Mouse (Mus musculus) intestine, embryonic 15.5 days (tissue): ENCODE data around the gene Rgs6. TPM values are rescaled to one million over a fixed set of nuclear protein-coding genes. Genes with fewer than 3 reads are reported as not detected.

Source experiments
- ATAC-seq: fragments of 200-750 bp; cut with Nextera tagmentation; 2 replicates; pipeline ENCODE4 v1.8.0; 2017; ENCODE audit warnings: moderate TSS enrichment, moderate library complexity
- H3K27ac ChIP-seq: fragments of 300-500 bp; sonication (generic); 2 replicates; pipeline ENCODE4 v1.5.1; 2015; ENCODE audit warnings: mild to moderate bottlenecking, inconsistent platforms
- H3K27me3 ChIP-seq: fragments of 300-500 bp; sonication (generic); replicated peaks from 2 replicates; pipeline ENCODE4 v1.6.1; 2015; ENCODE audit warnings: inconsistent platforms
- H3K36me3 ChIP-seq: fragments of 300-500 bp; sonication (generic); 2 replicates; pipeline ENCODE4 v1.6.1; 2015; ENCODE audit warnings: inconsistent platforms
- H3K4me1 ChIP-seq: fragments of 300-500 bp; sonication (generic); replicated peaks from 2 replicates; pipeline ENCODE4 v1.6.1; 2015; ENCODE audit warnings: inconsistent platforms
- H3K4me2 ChIP-seq: fragments of 300-500 bp; sonication (generic); replicated peaks from 2 replicates; pipeline ENCODE4 v1.6.1; 2015; ENCODE audit warnings: mild to moderate bottlenecking, inconsistent platforms
- H3K4me3 ChIP-seq: fragments of 300-500 bp; sonication (generic); replicated peaks from 2 replicates; pipeline ENCODE4 v1.5.1; 2015; ENCODE audit warnings: inconsistent platforms
- H3K9ac ChIP-seq: fragments of 300-500 bp; sonication (generic); 2 replicates; pipeline ENCODE4 v1.6.1; 2015; ENCODE audit warnings: inconsistent platforms
- H3K9me3 ChIP-seq: fragments of 300-500 bp; sonication (generic); 2 replicates; pipeline ENCODE4 v1.6.1; 2016; ENCODE audit warnings: inconsistent platforms
- WGBS: fragments of 180-500 bp; shearing (Covaris S2); methylation state at CpG from one replicate; pipeline ENCODE4 v1.1.7; 2015; 5-methylcytosine and 5-hydroxymethylcytosine counted together
- polyA plus RNA-seq: library from polyadenylated mRNA; unstranded; fragments of >200 nt; fragmentation: Nextera tagmentation; extraction: Ambion mirVana; gene quantifications from 2 replicates; pipeline ENCODE4 v1.2.1, GENCODE M21; 2015

Gene Rgs6
- polyA plus RNA-seq, 1 experiment from 2014 or later, result 1.9 TPM

- Histone ChIP-seq H3K27ac (no peak overlapping the region), H3K4me3 (no peak overlapping the region), H3K36me3 (no peaks in the 10 kb centered on the region), H3K4me2 (no peak overlapping the region), H3K4me1 (no peaks in the 10 kb centered on the region), H3K9me3 (no peaks in the 10 kb centered on the region), H3K27me3 (no peaks in the 10 kb centered on the region), H3K9ac (no peak overlapping the region)
- ATAC-seq, result no peak
- WGBS, result 91% methylated on average over 5 of the region's 5 CpGs
These were observed 192.8 kb downstream of the Rgs6 start for GRCm38 (mm10) chr12:82780936-82781335.

- Histone ChIP-seq H3K9me3 (no peaks in the 10 kb centered on the region), H3K4me2 (no peak overlapping the region), H3K27ac (no peak overlapping the region), H3K4me3 (no peak overlapping the region), H3K27me3 (no peaks in the 10 kb centered on the region), H3K36me3 (no peaks in the 10 kb centered on the region), H3K9ac (no peak overlapping the region), H3K4me1 (no peaks in the 10 kb centered on the region)
- WGBS, result 79% methylated on average over 5 of the region's 5 CpGs
- ATAC-seq, result no peak
These were observed 193.3 kb downstream of the Rgs6 start for GRCm38 (mm10) chr12:82781414-82781813.

- ATAC-seq, result no peak
- Histone ChIP-seq H3K27me3 (no peaks in the 10 kb centered on the region), H3K27ac (no peak overlapping the region), H3K4me3 (no peak overlapping the region), H3K9me3 (no peaks in the 10 kb centered on the region), H3K9ac (no peak overlapping the region), H3K4me1 (no peaks in the 10 kb centered on the region), H3K4me2 (no peak overlapping the region), H3K36me3 (no peaks in the 10 kb centered on the region)
- WGBS, result 78% methylated on average over 3 of the region's 3 CpGs
These were observed 204.0 kb downstream of the Rgs6 start for GRCm38 (mm10) chr12:82792122-82792521.

- Histone ChIP-seq H3K9me3 (no peaks in the 10 kb centered on the region), H3K9ac (no peak overlapping the region), H3K36me3 (no peaks in the 10 kb centered on the region), H3K4me3 (no peak overlapping the region), H3K27me3 (no peaks in the 10 kb centered on the region), H3K4me2 (no peak overlapping the region), H3K4me1 (0 out of 2 replicates have a peak, but pooled peaks cover 2% of the 10 kb centered on the region), H3K27ac (no peak overlapping the region)
- ATAC-seq, result no peak
- 76% methylated on average over 6 of the region's 6 CpGs for WGBS
These were observed 211.8 kb downstream of the Rgs6 start for GRCm38 (mm10) chr12:82799892-82800291.

GRCm38 (mm10) chr12:82801736-82802135, 213.6 kb downstream of the Rgs6 start:
- Histone ChIP-seq H3K27me3 (no peaks in the 10 kb centered on the region), H3K4me2 (no peak overlapping the region), H3K36me3 (no peaks in the 10 kb centered on the region), H3K9me3 (no peaks in the 10 kb centered on the region), H3K9ac (no peak overlapping the region), H3K4me1 (0 out of 2 replicates have a peak, but pooled peaks cover 2% of the 10 kb centered on the region), H3K27ac (no peak overlapping the region), H3K4me3 (no peak overlapping the region)
- no peak for ATAC-seq
- WGBS, result 84% methylated on average over 6 of the region's 6 CpGs

GRCm38 (mm10) chr12:82802711-82803110, 214.6 kb downstream of the Rgs6 start:
- Histone ChIP-seq H3K4me2 (no peak overlapping the region), H3K9me3 (no peaks in the 10 kb centered on the region), H3K36me3 (no peaks in the 10 kb centered on the region), H3K27me3 (no peaks in the 10 kb centered on the region), H3K9ac (no peak overlapping the region), H3K27ac (no peak overlapping the region), H3K4me3 (no peak overlapping the region), H3K4me1 (0 out of 2 replicates have a peak, but pooled peaks cover 2% of the 10 kb centered on the region)
- no peak for ATAC-seq
- 82% methylated on average over 5 of the region's 5 CpGs for WGBS

- no peaks in the 10 kb centered on the region for H3K27me3 ChIP-seq
- H3K36me3 ChIP-seq, result no peaks in the 10 kb centered on the region
- ATAC-seq, result no peak
- no peak overlapping the region for H3K9ac ChIP-seq
- no peak overlapping the region for H3K27ac ChIP-seq
- 0 out of 2 replicates have a peak, but pooled peaks cover 2% of the 10 kb centered on the region for H3K4me1 ChIP-seq
- 92% methylated on average over 4 of the region's 4 CpGs for WGBS
- H3K9me3 ChIP-seq, result no peaks in the 10 kb centered on the region
- no peak overlapping the region for H3K4me2 ChIP-seq
- H3K4me3 ChIP-seq, result no peak overlapping the region
These were observed 217.1 kb downstream of the Rgs6 start for GRCm38 (mm10) chr12:82805167-82805566.

GRCm38 (mm10) chr12:82810631-82811030, 222.5 kb downstream of the Rgs6 start:
- H3K9me3 ChIP-seq, result no peaks in the 10 kb centered on the region
- no peak for ATAC-seq
- no peak overlapping the region for H3K27ac ChIP-seq
- H3K27me3 ChIP-seq, result no peaks in the 10 kb centered on the region
- H3K4me2 ChIP-seq, result no peak overlapping the region
- H3K36me3 ChIP-seq, result no peaks in the 10 kb centered on the region
- 82% methylated on average over 3 of the region's 3 CpGs for WGBS
- H3K9ac ChIP-seq, result no peak overlapping the region
- H3K4me1 ChIP-seq, result no peaks in the 10 kb centered on the region
- H3K4me3 ChIP-seq, result no peak overlapping the region

- Histone ChIP-seq H3K9ac (no peak overlapping the region), H3K4me1 (no peaks in the 10 kb centered on the region), H3K9me3 (no peaks in the 10 kb centered on the region), H3K4me3 (no peak overlapping the region), H3K36me3 (no peaks in the 10 kb centered on the region), H3K27ac (no peak overlapping the region), H3K4me2 (no peak overlapping the region), H3K27me3 (no peaks in the 10 kb centered on the region)
- no peak for ATAC-seq
- WGBS, result 82% methylated on average over 2 of the region's 2 CpGs
These were observed 227.9 kb downstream of the Rgs6 start for GRCm38 (mm10) chr12:82815982-82816381.

- Histone ChIP-seq H3K36me3 (no peaks in the 10 kb centered on the region), H3K9ac (no peak overlapping the region), H3K4me1 (no peaks in the 10 kb centered on the region), H3K9me3 (no peaks in the 10 kb centered on the region), H3K27me3 (no peaks in the 10 kb centered on the region), H3K27ac (no peak overlapping the region), H3K4me2 (no peak overlapping the region), H3K4me3 (no peak overlapping the region)
- WGBS, result 71% methylated on average over 6 of the region's 6 CpGs
- no peak for ATAC-seq
These were observed 231.2 kb downstream of the Rgs6 start for GRCm38 (mm10) chr12:82819328-82819727.

GRCm38 (mm10) chr12:82819991-82820390, 231.9 kb downstream of the Rgs6 start:
- Histone ChIP-seq H3K27ac (no peak overlapping the region), H3K4me2 (no peak overlapping the region), H3K36me3 (no peaks in the 10 kb centered on the region), H3K9me3 (no peaks in the 10 kb centered on the region), H3K4me1 (no peaks in the 10 kb centered on the region), H3K9ac (no peak overlapping the region), H3K27me3 (no peaks in the 10 kb centered on the region), H3K4me3 (no peak overlapping the region)
- ATAC-seq, result no peak
- WGBS, result 85% methylated on average over 6 of the region's 6 CpGs

GRCm38 (mm10) chr12:82822821-82823620, 234.9 kb downstream of the Rgs6 start:
- H3K36me3 ChIP-seq, result no peaks in the 10 kb centered on the region
- 79% methylated on average over 3 of the region's 3 CpGs for WGBS
- ATAC-seq, result no peak
- H3K4me1 ChIP-seq, result no peaks in the 10 kb centered on the region
- H3K4me3 ChIP-seq, result no peak overlapping the region
- no peak overlapping the region for H3K4me2 ChIP-seq
- no peak overlapping the region for H3K27ac ChIP-seq
- H3K9me3 ChIP-seq, result no peaks in the 10 kb centered on the region
- H3K9ac ChIP-seq, result no peak overlapping the region
- H3K27me3 ChIP-seq, result no peaks in the 10 kb centered on the region

GRCm38 (mm10) chr12:82830333-82830732, 242.2 kb downstream of the Rgs6 start:
- Histone ChIP-seq H3K9ac (no peak overlapping the region), H3K27ac (no peak overlapping the region), H3K4me3 (no peak overlapping the region), H3K4me1 (no peaks in the 10 kb centered on the region), H3K27me3 (no peaks in the 10 kb centered on the region), H3K9me3 (no peaks in the 10 kb centered on the region), H3K4me2 (no peak overlapping the region), H3K36me3 (no peaks in the 10 kb centered on the region)
- 76% methylated on average over 8 of the region's 8 CpGs for WGBS
- ATAC-seq, result no peak
